Mouse (Mus musculus): ENCODE data around the gene Carmil3.
A peak's percentile ranks its signal among the peaks of the same experiment; 100 is the strongest.

The Carmil3 gene

GRCm38 (mm10) chr14:55490361-55491201 lies at the start of gene Carmil3:
Gene Carmil3, plus strand, starts transcription at chr14:55490651.
- DNase-seq = peak; percentile 52 to 67

GRCm38 (mm10) chr14:55457693-55458092 lies 32.8 kb upstream of the Carmil3 start:
- DNase-seq = no peak

GRCm38 (mm10) chr14:55458273-55458672 lies 32.2 kb upstream of the Carmil3 start:
- DNase-seq = peak; percentile 48 to 60

- DNase-seq = no peak
Measured at GRCm38 (mm10) chr14:55458761-55459160, 31.7 kb upstream of the Carmil3 start.

- peak in 1 of 2 experiments; percentile 41 for DNase-seq
Measured at GRCm38 (mm10) chr14:55459796-55460195, 30.7 kb upstream of the Carmil3 start.

GRCm38 (mm10) chr14:55460297-55460696 lies 30.2 kb upstream of the Carmil3 start:
- DNase-seq = no peak

- DNase-seq = no peak
Measured at GRCm38 (mm10) chr14:55461757-55462156, 28.7 kb upstream of the Carmil3 start.

GRCm38 (mm10) chr14:55466481-55466880 lies 24.0 kb upstream of the Carmil3 start:
- DNase-seq = no peak

- no peak for DNase-seq
Measured at GRCm38 (mm10) chr14:55467108-55467507, 23.3 kb upstream of the Carmil3 start.

- no peak for DNase-seq
Measured at GRCm38 (mm10) chr14:55468301-55468741, 22.1 kb upstream of the Carmil3 start.

GRCm38 (mm10) chr14:55469041-55469440 lies 21.4 kb upstream of the Carmil3 start:
- no peak for DNase-seq

- DNase-seq = no peak
Measured at GRCm38 (mm10) chr14:55469821-55470220, 20.6 kb upstream of the Carmil3 start.

- peak in 1 of 2 experiments; percentile 37 for DNase-seq
Measured at GRCm38 (mm10) chr14:55470806-55471205, 19.6 kb upstream of the Carmil3 start.

GRCm38 (mm10) chr14:55475654-55476053 lies 14.8 kb upstream of the Carmil3 start:
- no peak for DNase-seq

GRCm38 (mm10) chr14:55477421-55477820 lies 13.0 kb upstream of the Carmil3 start:
- no peak for DNase-seq

GRCm38 (mm10) chr14:55477829-55478228 lies 12.6 kb upstream of the Carmil3 start:
- DNase-seq = no peak

GRCm38 (mm10) chr14:55478651-55479599 lies 11.5 kb upstream of the Carmil3 start, which contains the start of gene Dhrs4:
Gene Dhrs4, plus strand, starts transcription at chr14:55478758.
- peak; percentile 82 to 86 for DNase-seq

- no peak for DNase-seq
Measured at GRCm38 (mm10) chr14:55479629-55480028, 10.8 kb upstream of the Carmil3 start.

- no peak for DNase-seq
Measured at GRCm38 (mm10) chr14:55484430-55485085, 5.9 kb upstream of the Carmil3 start.

- no peak for DNase-seq
Measured at GRCm38 (mm10) chr14:55486836-55487235, 3.6 kb upstream of the Carmil3 start.

- DNase-seq = peak; percentile 64 to 70
Measured at GRCm38 (mm10) chr14:55491291-55491833, 911 bp downstream of the Carmil3 start.

- DNase-seq = no peak
Measured at GRCm38 (mm10) chr14:55492103-55492502, 1.7 kb downstream of the Carmil3 start.
